Mouse (Mus musculus) cortical plate, adult 2 months (tissue): ENCODE results near the gene C2cd4a. TPM values are rescaled to one million over a fixed set of nuclear protein-coding genes. Genes with fewer than 3 reads are reported as not detected.
A peak's percentile ranks its signal among the peaks of the same experiment; 100 is the strongest.

ENCODE experiments used
- H3K27ac ChIP-seq: fragments of 200-500 bp; 2 replicates; pipeline ENCODE4 v1.5.1; 2012; ENCODE audit warnings: low read length, control low read depth, inconsistent platforms; ENCODE audit not compliant: insufficient read depth
- H3K4me1 ChIP-seq: fragments of 200-500 bp; 2 replicates; pipeline ENCODE4 v1.6.1; 2011; ENCODE audit warnings: low read length; ENCODE audit not compliant: control insufficient read depth, insufficient read depth
- H3K4me3 ChIP-seq: fragments of 200-500 bp; 2 replicates; pipeline ENCODE4 v1.5.1; 2011; ENCODE audit warnings: mild to moderate bottlenecking, low read length, control low read depth; ENCODE audit not compliant: insufficient read depth
- CTCF ChIP-seq: fragments of 200-500 bp; IDR thresholded peaks from 2 replicates; pipeline ENCODE4 v1.5.1; 2011; ENCODE audit warnings: mild to moderate bottlenecking, control low read depth, low read length; ENCODE audit not compliant: insufficient read depth; ENCODE audit errors: extremely low read depth
- POLR2A ChIP-seq: fragments of 200-500 bp; IDR thresholded peaks from 2 replicates; pipeline ENCODE4 v1.6.1; 2011; ENCODE audit warnings: mild to moderate bottlenecking, low read length, control low read depth; ENCODE audit not compliant: insufficient read depth; ENCODE audit errors: extremely low read depth
- polyA plus RNA-seq: library from polyadenylated mRNA; depleted of rRNA; stranded (reverse); fragments of >200 nt; gene quantifications from 2 replicates; pipeline ENCODE4 v1.2.3, GENCODE M21; 2012

The C2cd4a gene
- polyA plus RNA-seq, 1 experiment, result 0.21 TPM

- Histone ChIP-seq H3K27ac (no peak overlapping the region), H3K4me3 (no peak overlapping the region), H3K4me1 (peaks cover 1% of the 10 kb centered on the region; the same call in 1 of the 2 replicates)
- TF ChIP-seq POLR2A (no peak), CTCF (no peak)
These were observed 31.2 kb upstream of the C2cd4a start for GRCm38 (mm10) chr9:67863332-67863731.

DNA sequence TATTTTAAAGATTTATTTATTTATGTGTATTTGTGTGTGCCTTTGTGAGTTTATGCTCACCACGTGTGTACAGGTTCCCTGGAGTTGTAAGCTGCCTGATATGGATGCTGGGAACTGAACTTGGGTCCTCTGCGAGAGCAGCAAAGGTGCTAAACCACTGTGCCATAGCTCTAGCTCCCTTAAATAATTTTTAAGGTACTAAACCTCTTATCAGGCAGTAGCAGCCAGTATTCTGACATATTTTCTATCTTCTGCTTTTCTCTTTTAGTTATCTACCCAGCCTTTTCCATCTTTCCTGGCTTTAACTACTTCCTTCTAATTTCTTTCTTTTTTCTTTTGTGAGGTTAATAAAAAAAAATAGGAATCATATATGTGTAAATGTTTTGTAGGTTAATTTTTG, 28.1 kb upstream of the C2cd4a start:
- no peaks in the 10 kb centered on the region for H3K4me1 ChIP-seq
- TF ChIP-seq CTCF (no peak), POLR2A (no peak)
- no peak overlapping the region for H3K27ac ChIP-seq

DNA sequence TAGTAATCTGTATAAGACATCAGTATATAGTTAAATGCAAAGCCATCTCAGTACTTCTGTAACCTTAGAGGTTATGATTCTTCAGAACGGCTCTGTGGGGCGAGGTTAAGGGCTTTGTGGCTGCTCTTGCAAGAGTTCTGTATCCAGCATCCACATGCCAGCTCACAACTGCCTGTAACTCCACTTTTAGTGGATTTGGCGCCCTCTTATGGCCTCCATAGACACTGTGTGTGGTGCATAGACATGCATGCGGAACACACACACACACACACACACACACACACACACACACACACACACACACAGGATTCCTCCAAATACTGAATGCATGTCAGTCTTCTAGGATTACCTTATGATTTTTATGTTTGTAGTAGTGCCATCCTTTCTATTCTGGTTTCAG, 19.0 kb upstream of the C2cd4a start:
- TF ChIP-seq CTCF (peak; percentile 26; the same call in 1 of the 2 replicates), POLR2A (no peak)
- H3K4me1 ChIP-seq, result peaks cover 2% of the 10 kb centered on the region; the same call in 1 of the 2 replicates
- H3K4me3 ChIP-seq, result no peak overlapping the region
- H3K27ac ChIP-seq, result no peak overlapping the region

More for the DNA sequence above, 28.1 kb upstream of the C2cd4a start:
- no peak overlapping the region for H3K4me3 ChIP-seq

DNA sequence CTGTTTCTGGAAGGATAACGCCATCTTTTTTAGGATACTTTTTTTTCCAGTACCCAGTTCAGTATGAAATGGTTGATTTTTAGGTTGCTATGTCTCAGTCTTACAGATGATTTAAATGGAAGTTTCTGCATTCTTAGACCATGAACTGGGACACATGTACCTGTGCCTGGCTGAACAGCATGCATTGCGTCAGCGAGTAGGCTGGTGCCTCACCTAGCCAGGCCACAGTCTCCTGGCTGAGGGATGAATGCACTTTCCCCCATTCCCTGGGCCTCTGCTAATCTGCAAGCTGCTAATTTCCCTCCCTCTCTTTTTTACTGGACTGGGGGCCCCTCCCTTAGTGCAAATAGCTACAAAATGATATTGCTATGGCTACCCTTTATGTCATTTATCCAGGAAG, 17.7 kb upstream of the C2cd4a start:
- Histone ChIP-seq H3K4me3 (no peak overlapping the region), H3K27ac (no peak overlapping the region), H3K4me1 (peaks cover 2% of the 10 kb centered on the region; the same call in 1 of the 2 replicates)
- TF ChIP-seq POLR2A (no peak), CTCF (no peak)

DNA sequence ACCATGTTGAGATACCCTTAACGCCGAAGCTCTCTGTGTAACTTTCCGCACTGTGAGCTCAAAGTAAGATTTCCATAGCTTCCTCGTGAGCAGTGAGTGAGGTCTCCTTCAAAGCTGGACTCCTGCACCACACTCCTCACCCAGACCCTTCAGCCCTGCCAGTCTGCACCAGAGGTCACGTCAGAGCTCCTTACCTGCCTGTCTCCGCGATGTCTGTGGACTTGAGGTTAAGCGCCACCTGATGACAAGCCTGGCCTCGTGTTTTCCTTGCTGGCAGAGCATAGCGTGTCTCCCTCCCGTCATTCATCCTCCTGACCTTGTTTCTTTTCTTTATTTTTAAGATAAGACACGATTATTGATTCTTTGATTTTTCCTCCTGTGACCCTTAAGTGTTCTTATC, 17.3 kb upstream of the C2cd4a start:
- Histone ChIP-seq H3K4me3 (no peak overlapping the region), H3K27ac (no peak overlapping the region), H3K4me1 (peaks cover 2% of the 10 kb centered on the region; the same call in 1 of the 2 replicates)
- no peak for TF ChIP-seq POLR2A

DNA sequence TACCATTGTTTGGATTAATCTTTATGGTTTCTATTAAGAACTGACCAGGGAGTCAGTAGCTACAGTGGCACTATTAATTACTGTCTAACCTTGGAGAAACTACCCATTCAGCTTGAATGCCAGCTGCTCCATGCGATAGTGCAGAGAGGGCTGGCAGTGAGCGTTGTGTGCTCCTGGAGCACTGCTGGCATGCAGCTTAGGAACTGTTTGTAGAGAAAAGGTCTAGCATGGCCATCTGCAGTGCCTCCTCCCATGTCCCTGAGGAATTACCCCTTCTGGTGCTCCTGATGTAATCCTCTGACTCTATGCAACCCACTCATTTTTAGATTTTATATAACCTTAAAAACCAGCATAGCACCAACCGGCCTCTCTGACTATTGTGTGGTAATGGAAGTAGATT, 15.5 kb upstream of the C2cd4a start:
- Histone ChIP-seq H3K4me3 (no peak overlapping the region), H3K27ac (no peak overlapping the region), H3K4me1 (peaks cover 4% of the 10 kb centered on the region; the same call in 1 of the 2 replicates)
- TF ChIP-seq CTCF (no peak), POLR2A (no peak)

GRCm38 (mm10) chr9:67846089-67846488, 14.0 kb upstream of the C2cd4a start:
- Histone ChIP-seq H3K4me1 (peaks cover 4% of the 10 kb centered on the region; the same call in 1 of the 2 replicates), H3K27ac (no peak overlapping the region), H3K4me3 (no peak overlapping the region)
- TF ChIP-seq CTCF, result no peak
- TF ChIP-seq POLR2A, result no peak

DNA sequence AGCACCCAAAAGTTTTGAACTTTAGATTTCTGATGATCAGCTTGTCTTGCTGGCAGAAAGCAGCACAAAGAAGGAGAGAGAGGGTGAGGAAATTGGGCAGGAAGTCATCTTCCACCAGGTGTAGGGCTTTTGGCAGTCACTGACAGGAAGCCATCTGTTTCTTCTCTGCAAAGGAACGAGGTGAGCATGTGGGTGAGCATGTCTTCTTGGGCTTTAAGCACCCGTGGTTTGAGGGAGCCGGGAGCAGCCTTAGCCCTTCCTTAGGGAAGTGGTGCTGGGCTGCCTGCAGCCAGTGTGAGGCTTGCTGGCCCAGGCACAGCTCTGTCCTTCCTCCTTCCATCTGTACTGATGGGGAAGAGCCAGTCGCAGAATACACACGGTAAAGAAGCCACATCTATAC, 13.5 kb upstream of the C2cd4a start:
- Histone ChIP-seq H3K4me3 (no peak overlapping the region), H3K27ac (no peak overlapping the region), H3K4me1 (peaks cover 4% of the 10 kb centered on the region; the same call in 1 of the 2 replicates)
- no peak for TF ChIP-seq POLR2A
- no peak for TF ChIP-seq CTCF

GRCm38 (mm10) chr9:67845012-67845411, 12.9 kb upstream of the C2cd4a start:
- Histone ChIP-seq H3K4me1 (peaks cover 4% of the 10 kb centered on the region; the same call in 1 of the 2 replicates), H3K4me3 (no peak overlapping the region), H3K27ac (no peak overlapping the region)
- no peak for TF ChIP-seq CTCF
- TF ChIP-seq POLR2A, result no peak

- no peak for TF ChIP-seq CTCF
- TF ChIP-seq POLR2A, result no peak
- H3K4me1 ChIP-seq, result 0 out of 2 replicates have a peak, but pooled peaks cover 1% of the 10 kb centered on the region
- H3K4me3 ChIP-seq, result no peak overlapping the region
- no peak overlapping the region for H3K27ac ChIP-seq
These were observed 10.7 kb upstream of the C2cd4a start for GRCm38 (mm10) chr9:67842797-67843196.
